Comparison of ENCODE assay signal across 13 mouse cellular contexts in the genomic region with DNA sequence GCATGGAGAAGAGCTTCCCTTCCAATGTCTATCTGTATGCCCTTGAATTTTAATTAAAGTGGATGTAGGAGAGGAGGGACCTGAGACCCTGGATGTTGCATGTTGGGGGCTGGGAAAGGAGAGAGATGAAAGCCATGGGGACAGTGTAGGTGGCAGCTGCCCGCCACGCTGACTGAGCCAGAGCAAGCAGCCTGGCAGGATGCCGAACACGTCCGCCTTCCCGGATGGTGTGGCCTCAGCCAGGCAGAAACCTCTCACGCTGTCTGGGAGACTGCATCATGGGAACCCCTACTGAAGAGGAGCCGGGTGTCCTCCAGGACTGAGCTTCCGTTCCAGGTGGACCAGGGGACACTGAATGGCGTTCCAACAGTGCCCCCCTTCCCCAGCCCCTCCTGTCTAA. TPM values are rescaled to one million over a fixed set of nuclear protein-coding genes. Genes with fewer than 3 reads are reported as not detected.
DNase-seq lines count a peak whose midpoint lies in the region; ATAC-seq lines count a peak whose summit lies in the region.
"Had no signal": no experiment of that assay in that cellular context is flagged by ENCODE, and none has a peak within 500 bp of the region (broad histone marks: within the 10 kb centered on the region; RNA-seq: fewer than 3 reads in every experiment).

No protein-coding gene starts in this region.

- peaks cover 12% of the 10 kb centered on the region for H3K4me1 ChIP-seq in hindbrain, embryonic 14.5 days (replicated peaks; ENCODE audit: control insufficient read depth, insufficient read depth, low read length)
- H3K4me1 ChIP-seq in neural tube, embryonic 14.5 days (ENCODE audit: control insufficient read depth, insufficient read depth, low read length) = peaks cover 15% of the 10 kb centered on the region
- peaks cover 27% of the 10 kb centered on the region for H3K4me1 ChIP-seq in embryonic facial prominence, embryonic 10.5 days

- 0 out of 2 replicates have a peak, but pooled peaks cover 8% of the 10 kb centered on the region for H3K27me3 ChIP-seq in hindbrain, embryonic 14.5 days (ENCODE audit: control insufficient read depth, insufficient read depth, low read length)
- no peaks in the 10 kb centered on the region for H3K27me3 ChIP-seq in neural tube, embryonic 14.5 days (ENCODE audit: control insufficient read depth, insufficient read depth, low read length)
- H3K27me3 ChIP-seq in embryonic facial prominence, embryonic 10.5 days (replicated peaks; ENCODE audit: low read depth, poor library complexity, severe bottlenecking) = peaks cover 37% of the 10 kb centered on the region

- peak; percentile 56; the same call in 1 of the 2 replicates for ATAC-seq in frontal cortex, adult (ENCODE audit: low TSS enrichment)
- no peak for ATAC-seq in hindbrain, embryonic 14.5 days (ENCODE audit: low FRiP score)
- ATAC-seq in neural tube, embryonic 14.5 days (ENCODE audit: low read depth) = no peak
- ATAC-seq in activated CD4-positive, CD25-positive, alpha-beta regulatory T cell, adult 4 months = no peak

- H3K27ac ChIP-seq in hindbrain, embryonic 14.5 days = no peak overlapping the region
- no peak overlapping the region for H3K27ac ChIP-seq in neural tube, embryonic 14.5 days (ENCODE audit: low read depth, low read length)
- no peak overlapping the region for H3K27ac ChIP-seq in embryonic facial prominence, embryonic 10.5 days (replicated peaks)
- H3K27ac ChIP-seq: limb, embryonic 13.5 days had no signal

- peak overlapping the region; percentile 78 for H3K9ac ChIP-seq in hindbrain, embryonic 14.5 days
- H3K9ac ChIP-seq in neural tube, embryonic 14.5 days (replicated peaks; ENCODE audit: low read depth, low read length) = peak overlapping the region; percentile 89; the same call in 1 of the 2 replicates
- H3K9ac ChIP-seq: heart, embryonic 12.5 days; limb, embryonic 13.5 days had no signal

- H3K9me3 ChIP-seq in hindbrain, embryonic 14.5 days (ENCODE audit: control insufficient read depth, low read length) = no peaks in the 10 kb centered on the region
- H3K9me3 ChIP-seq in neural tube, embryonic 14.5 days (ENCODE audit: control insufficient read depth, low read length) = no peaks in the 10 kb centered on the region
- no peaks in the 10 kb centered on the region for H3K9me3 ChIP-seq in embryonic facial prominence, embryonic 10.5 days
- H3K9me3 ChIP-seq: heart, embryonic 12.5 days; limb, embryonic 13.5 days had no signal

- 66% methylated on average over 10 of the region's 10 CpGs for WGBS in hindbrain, embryonic 14.5 days
- WGBS in neural tube, embryonic 14.5 days = 66% methylated on average over 10 of the region's 10 CpGs
- WGBS in embryonic facial prominence, embryonic 10.5 days = 88% methylated on average over 10 of the region's 10 CpGs

- peaks cover 24% of the 10 kb centered on the region for H3K36me3 ChIP-seq in hindbrain, embryonic 14.5 days (replicated peaks; ENCODE audit: control insufficient read depth, insufficient read depth)
- 0 out of 2 replicates have a peak, but pooled peaks cover 4% of the 10 kb centered on the region for H3K36me3 ChIP-seq in neural tube, embryonic 14.5 days (ENCODE audit: control insufficient read depth, insufficient read depth, low read length)
- H3K36me3 ChIP-seq in embryonic facial prominence, embryonic 10.5 days (replicated peaks) = peaks cover 22% of the 10 kb centered on the region
- H3K36me3 ChIP-seq: heart, embryonic 12.5 days; limb, embryonic 13.5 days had no signal

- no peak for DNase-seq in frontal cortex, postnatal 10 days (ENCODE audit: low spot score in 2 of 2)
- peak; percentile 91 to 93 for DNase-seq in cerebellum, postnatal 10 days
- DNase-seq in hindbrain, embryonic 14.5 days (ENCODE audit: low spot score) = peak; percentile 52
- no peak for DNase-seq in gastrocnemius, postnatal 10 days
- no peak for DNase-seq in embryonic facial prominence, embryonic 10.5 days (ENCODE audit: low spot score)
- DNase-seq: kidney, adult 2 months; lung, postnatal 14 days had no signal

- H3K4me3 ChIP-seq in hindbrain, embryonic 14.5 days (replicated peaks; ENCODE audit: low read length) = peak overlapping the region; percentile 46
- peak overlapping the region; percentile 81; the same call in 1 of the 2 replicates for H3K4me3 ChIP-seq in neural tube, embryonic 14.5 days (ENCODE audit: low read depth, low read length)
- no peak overlapping the region; the same call in 1 of the 2 replicates for H3K4me3 ChIP-seq in embryonic facial prominence, embryonic 10.5 days
- H3K4me3 ChIP-seq: erythroblast, embryonic 14.5 days; heart, embryonic 12.5 days had no signal

- H3K4me2 ChIP-seq in hindbrain, embryonic 14.5 days (replicated peaks) = peak overlapping the region; percentile 80
- peak overlapping the region; percentile 75 for H3K4me2 ChIP-seq in neural tube, embryonic 14.5 days (ENCODE audit: low read depth, low read length)

RNA-seq across cellular contexts. Expression of gene Slc29a4, which starts 11.3 kb away (rescaled TPM):
- 81.0 and 82.8 TPM in 2 replicates for polyA plus RNA-seq in hindbrain, embryonic 14.5 days (2014; fragmentation: Nextera tagmentation; extraction: Ambion mirVana)
- polyA plus RNA-seq in neural tube, embryonic 14.5 days (2014; fragmentation: Nextera tagmentation; extraction: Ambion mirVana) = 71.4 and 81.0 TPM in 2 replicates
- polyA plus RNA-seq in activated CD4-positive, CD25-positive, alpha-beta regulatory T cell, adult 4 months (2017; shearing (Covaris generic)) = under 1 TPM; 0.50 to 0.86 TPM
- under 1 TPM; 0.56 to 0.65 TPM for total RNA-seq in gastrocnemius, postnatal 10 days (2021)
- 18.1 and 19.6 TPM in 2 replicates for polyA plus RNA-seq in embryonic facial prominence, embryonic 10.5 days (2016; fragmentation: Nextera tagmentation; extraction: Ambion mirVana)
- polyA plus RNA-seq: erythroblast, embryonic 14.5 days had no signal

Comparison
In these comparisons a context has a peak if more than half of its experiments do, and no peak if none do; other contexts are left out.
1. DNase-seq: peak in cerebellum, postnatal 10 days (2 of 2) and hindbrain, embryonic 14.5 days (single experiment); none in frontal cortex, postnatal 10 days (0 of 2), gastrocnemius, postnatal 10 days (single experiment) and embryonic facial prominence, embryonic 10.5 days (single experiment).
2. RNA of gene Slc29a4, which starts 11.3 kb away (polyA plus RNA-seq): 81.0 to 82.8 TPM in hindbrain, embryonic 14.5 days, 71.4 to 81.0 TPM in neural tube, embryonic 14.5 days and 18.1 to 19.6 TPM in embryonic facial prominence, embryonic 10.5 days; 0.50 to 0.86 TPM in activated CD4-positive, CD25-positive, alpha-beta regulatory T cell, adult 4 months; every median in the first group is over 10 times any median in the second.